Mouse (Mus musculus): ENCODE data around the gene Nt5c2.

GRCm38 (mm10) chr19:46901323-46901722 lies 113.6 kb downstream of the Nt5c2 start:
- no peak for TF ChIP-seq CTCF (IDR thresholded peaks at IDR 0.05; ENCODE audit: low read depth, low read length)
- no peak for TF ChIP-seq GATA2 (IDR thresholded peaks at IDR 0.05; ENCODE audit: borderline replicate concordance, low read depth, low read length)
- no peak for TF ChIP-seq GATA1 (IDR thresholded peaks at IDR 0.05; ENCODE audit: borderline replicate concordance, low read length)
- TF ChIP-seq TAL1 (conservative IDR thresholded peaks at IDR 0.05; ENCODE audit: low read depth, low read length) = no peak
